ENCODE assay signal across 8 mouse cellular contexts in genomic region chr5:75046681-75047321, GRCm38 (mm10). TPM values are rescaled to one million over a fixed set of nuclear protein-coding genes. Genes with fewer than 3 reads are reported as not detected.
A peak's percentile ranks its signal among the peaks of the same experiment; 100 is the strongest.
DNase-seq lines count a peak whose midpoint lies in the region; ATAC-seq and TF ChIP-seq lines count a peak whose summit lies in the region.
"Had no signal": no experiment of that assay in that cellular context is flagged by ENCODE, and none has a peak within 500 bp of the region (broad histone marks: within the 10 kb centered on the region; RNA-seq: fewer than 3 reads in every experiment).

No protein-coding gene starts in this region.

- WGBS in kidney, adult 2 months, result 29% methylated on average over 14 of the region's 15 CpGs
- 57% methylated on average over 15 of the region's 15 CpGs for WGBS in forebrain, embryonic 16.5 days

- no peak overlapping the region for H3K4me2 ChIP-seq in forebrain, embryonic 16.5 days (ENCODE audit: low read length)

- no peaks in the 10 kb centered on the region for H3K9me3 ChIP-seq in forebrain, embryonic 16.5 days (ENCODE audit: control insufficient read depth, low read length)

- no peak overlapping the region for H3K27ac ChIP-seq in kidney, adult 2 months (ENCODE audit: insufficient read depth, low read depth, low read length)
- H3K27ac ChIP-seq in forebrain, embryonic 16.5 days (ENCODE audit: low read length), result no peak overlapping the region

- no peak for TF ChIP-seq POLR2A in kidney, adult 2 months (IDR thresholded peaks at IDR 0.05; ENCODE audit: low read depth, low read length)

- H3K9ac ChIP-seq in forebrain, embryonic 16.5 days (replicated peaks; ENCODE audit: low read depth, low read length), result no peak overlapping the region

- peak; percentile 59 for DNase-seq in urinary bladder, postnatal 14 days (ENCODE audit: low spot score)
- no peak for DNase-seq in urinary bladder, postnatal 10 days (ENCODE audit: low spot score)
- peak; percentile 29 for DNase-seq in fibroblast of lung, adult 2 months (ENCODE audit: low read depth)
- peak; percentile 74 for DNase-seq in kidney, adult 2 months
- DNase-seq in skeletal muscle tissue, adult 2 months (ENCODE audit: low read depth, low spot score), result peak; percentile 65
- no peak for DNase-seq in thymus, postnatal 25 days

- H3K4me1 ChIP-seq in kidney, adult 2 months (ENCODE audit: control insufficient read depth, insufficient read depth, low read length), result peaks cover 7% of the 10 kb centered on the region; the same call in 1 of the 2 replicates
- peaks cover 15% of the 10 kb centered on the region for H3K4me1 ChIP-seq in forebrain, embryonic 16.5 days (replicated peaks; ENCODE audit: control insufficient read depth, insufficient read depth, low read length)

- TF ChIP-seq CTCF in kidney, adult 2 months (conservative IDR thresholded peaks at IDR 0.05; ENCODE audit: insufficient read depth, insufficient read length, low read depth, low read length), result no peak

- ATAC-seq in forebrain, embryonic 16.5 days, result no peak

- no peaks in the 10 kb centered on the region for H3K27me3 ChIP-seq in kidney, adult 2 months (replicated peaks; ENCODE audit: control insufficient read depth, insufficient read depth, low read length)
- 0 out of 2 replicates have a peak, but pooled peaks cover 3% of the 10 kb centered on the region for H3K27me3 ChIP-seq in forebrain, embryonic 16.5 days (replicated peaks; ENCODE audit: control insufficient read depth, insufficient read depth, low read length)

- no peak overlapping the region for H3K4me3 ChIP-seq in kidney, adult 2 months (ENCODE audit: insufficient read depth, low read depth, low read length)
- no peak overlapping the region for H3K4me3 ChIP-seq in forebrain, embryonic 16.5 days (replicated peaks; ENCODE audit: low read length)

- H3K36me3 ChIP-seq in kidney, adult 2 months (ENCODE audit: control insufficient read depth, insufficient read depth, low read length), result no peaks in the 10 kb centered on the region
- no peaks in the 10 kb centered on the region for H3K36me3 ChIP-seq in forebrain, embryonic 16.5 days (ENCODE audit: control insufficient read depth, insufficient read depth)

RNA-seq across cellular contexts. Expression of gene Chic2, which starts 2.2 kb away (rescaled TPM):
- polyA plus RNA-seq in kidney, adult 2 months (2012; rRNA removed), result 4.3 and 6.1 TPM in 2 replicates
- 26.9 and 31.6 TPM in 2 replicates for polyA plus RNA-seq in forebrain, embryonic 16.5 days (2015; fragmentation: Nextera tagmentation; extraction: Ambion mirVana)

RNA-seq across cellular contexts. Expression of gene Gsx2, which starts 28.6 kb away (rescaled TPM):
- not detected in 2 replicates for polyA plus RNA-seq in kidney, adult 2 months (2012; rRNA removed)
- 3.3 and 6.0 TPM in 2 replicates for polyA plus RNA-seq in forebrain, embryonic 16.5 days (2015; fragmentation: Nextera tagmentation; extraction: Ambion mirVana)
- polyA plus RNA-seq: large intestine, adult 2 months had no signal

Comparison
In these comparisons a context has a peak if more than half of its experiments do, and no peak if none do; other contexts are left out.
1. DNase-seq: peak in urinary bladder, postnatal 14 days (single experiment), fibroblast of lung, adult 2 months (single experiment), kidney, adult 2 months (single experiment) and skeletal muscle tissue, adult 2 months (single experiment); none in urinary bladder, postnatal 10 days (single experiment) and thymus, postnatal 25 days (single experiment).